Mouse (Mus musculus): ENCODE results near the gene Slc37a1.
A peak's percentile ranks its signal among the peaks of the same experiment; 100 is the strongest.
"Not testable (repeated sequence)": the region's sequence is repeated elsewhere in the genome, so short reads cannot be mapped to it uniquely, and the experiment has no call there.

The Slc37a1 gene

GRCm38 (mm10) chr17:31353255-31353654 is 66.7 kb downstream of the Slc37a1 start:
- DNase-seq (ENCODE audit: low read depth, low spot score) = no peak

DNA sequence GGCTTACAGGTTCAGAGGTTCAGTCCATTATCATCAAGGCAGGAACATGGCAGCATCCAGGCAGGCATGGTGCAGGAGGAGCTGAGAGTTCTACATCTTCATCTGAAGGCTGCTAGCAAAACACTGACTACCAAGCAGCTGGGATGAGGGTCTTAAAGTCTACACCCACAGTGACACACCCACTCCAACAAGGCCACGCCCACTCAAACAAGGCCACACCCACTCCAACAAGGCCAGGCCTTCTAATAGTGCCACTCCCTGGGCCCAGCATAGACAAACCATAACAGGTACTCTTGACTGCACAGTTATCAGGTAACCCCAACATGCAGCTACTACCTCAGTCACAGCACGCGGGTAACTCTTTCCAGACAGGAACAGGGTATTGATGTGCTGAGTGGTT is 68.1 kb downstream of the Slc37a1 start:
- not testable (repeated sequence) for DNase-seq (ENCODE audit: low read depth, low spot score)

DNA sequence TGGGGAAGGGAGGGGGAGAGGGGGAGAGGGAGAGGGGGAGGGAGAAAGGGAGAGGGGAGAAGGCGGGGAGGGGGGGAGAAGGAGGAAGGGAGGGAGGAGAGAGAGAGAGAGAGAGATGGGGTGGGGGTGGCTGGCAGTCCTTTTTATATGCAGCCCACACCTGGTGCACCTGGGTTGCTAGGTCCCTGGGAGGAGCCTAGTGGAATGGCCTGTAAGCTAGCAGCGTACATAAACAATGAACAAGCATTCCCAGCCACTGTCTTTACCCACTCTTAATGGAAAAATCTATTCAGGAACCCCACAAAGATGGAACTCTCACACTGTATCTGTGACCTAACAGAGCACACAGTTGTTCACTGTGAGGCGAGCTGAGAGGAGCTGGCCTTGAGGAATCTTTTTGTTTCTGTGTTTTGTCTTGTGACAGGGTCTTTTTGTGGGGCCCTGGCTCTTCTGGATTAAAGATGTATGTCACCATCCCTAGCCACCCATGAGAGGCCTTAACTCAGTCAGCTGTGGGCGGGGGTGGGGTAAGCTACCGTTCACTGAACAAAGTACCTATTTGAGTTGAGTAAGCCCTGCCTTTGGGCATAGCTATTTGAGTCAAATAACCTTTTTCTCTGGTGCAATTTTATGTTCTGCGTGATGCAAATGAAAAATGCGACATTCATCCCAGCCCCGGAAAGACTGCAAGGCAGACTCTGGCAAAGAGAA is 69.4 kb downstream of the Slc37a1 start:
- no peak for DNase-seq (ENCODE audit: low read depth, low spot score)

DNA sequence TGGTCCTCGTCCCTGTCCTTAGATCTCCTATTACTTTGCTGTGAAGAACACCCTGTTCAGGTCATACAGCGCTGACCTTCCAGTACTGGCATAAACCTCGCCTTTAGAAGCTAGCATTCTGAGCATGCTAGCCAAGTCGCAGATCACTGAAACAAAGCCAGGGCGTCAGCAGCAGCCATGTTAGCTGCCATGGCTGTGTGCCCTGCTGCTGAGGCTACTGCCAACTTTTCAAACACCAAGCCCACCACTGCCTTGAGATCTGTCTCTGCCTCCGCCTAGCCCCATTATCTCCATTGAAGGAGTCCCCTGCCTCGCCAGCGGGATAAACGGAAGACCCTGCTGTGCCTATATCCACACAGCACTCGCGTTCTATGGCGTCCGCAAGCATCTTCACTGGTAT is 74.0 kb downstream of the Slc37a1 start:
- no peak for DNase-seq (ENCODE audit: low read depth, low spot score)

DNA sequence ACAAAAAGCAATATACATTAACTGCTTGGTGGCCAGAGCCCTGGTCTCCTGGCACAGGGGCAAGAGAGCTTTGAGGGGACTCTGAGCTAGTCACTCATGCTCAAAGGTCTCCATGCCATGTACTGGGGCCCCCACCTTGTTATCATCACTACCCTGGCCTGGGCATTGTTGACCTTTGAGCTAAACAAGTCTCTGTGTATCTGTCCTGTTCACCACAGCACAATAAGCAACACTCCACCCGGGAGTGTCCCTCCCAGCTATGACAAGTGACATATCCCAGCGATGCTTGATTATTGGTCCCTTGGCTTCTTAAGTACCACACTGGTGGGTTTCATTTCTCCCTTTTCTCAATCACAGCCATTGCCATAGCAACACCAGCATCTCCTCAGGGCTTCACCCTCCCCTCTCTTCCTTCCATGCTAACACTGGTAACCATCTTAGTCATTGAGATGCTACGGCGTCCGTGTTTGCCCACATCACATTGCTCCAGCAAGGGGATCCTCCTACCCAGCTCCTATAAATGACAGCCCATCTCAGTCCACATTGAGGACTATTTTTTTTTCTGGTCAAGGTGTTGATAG is 79.1 kb downstream of the Slc37a1 start:
- no peak for DNase-seq (ENCODE audit: low read depth, low spot score)

GRCm38 (mm10) chr17:31370221-31370620 is 83.6 kb downstream of the Slc37a1 start:
- DNase-seq (ENCODE audit: low read depth, low spot score) = no peak

DNA sequence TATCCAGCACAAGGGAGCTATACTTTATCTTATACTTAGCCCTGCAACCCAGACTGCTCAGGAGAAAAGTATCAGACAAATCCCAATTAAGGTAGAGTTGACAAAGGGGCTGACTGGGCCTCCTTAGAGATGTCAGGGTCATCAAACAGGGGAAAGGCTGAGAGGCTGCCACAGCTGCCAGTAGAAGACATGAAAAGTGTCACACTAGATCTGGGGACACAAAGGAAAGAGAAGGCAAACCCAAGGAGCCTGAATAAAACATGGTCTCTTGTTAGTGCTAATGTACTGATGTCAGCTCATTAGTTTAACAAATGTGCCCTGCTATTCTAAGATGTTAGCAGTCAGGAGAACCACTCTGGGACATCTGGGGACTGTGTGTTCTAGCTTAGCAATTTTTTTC is 84.3 kb downstream of the Slc37a1 start:
- no peak for DNase-seq (ENCODE audit: low read depth, low spot score)

DNA sequence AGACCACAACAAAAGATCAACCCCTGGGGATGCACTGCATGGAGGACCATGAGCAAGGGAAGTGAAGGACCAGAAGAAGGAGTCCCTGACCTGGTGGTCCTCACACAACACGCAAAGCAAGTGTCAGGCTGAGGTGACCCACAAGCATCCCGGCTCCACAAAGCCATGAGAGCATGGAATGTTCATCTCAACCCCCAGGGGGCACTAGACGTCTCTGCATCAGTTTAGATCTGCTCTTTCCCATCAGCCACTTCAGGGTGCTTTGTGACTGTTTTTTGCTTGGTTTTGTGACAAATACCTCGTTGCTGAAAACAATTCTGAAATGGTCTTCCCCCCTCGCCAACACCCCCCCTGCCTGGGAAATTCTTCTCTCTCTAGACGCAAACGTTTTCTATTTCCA is 91.4 kb downstream of the Slc37a1 start:
- DNase-seq (ENCODE audit: low read depth, low spot score) = no peak

GRCm38 (mm10) chr17:31378361-31378761 is 91.8 kb downstream of the Slc37a1 start:
- DNase-seq (ENCODE audit: low read depth, low spot score) = no peak

DNA sequence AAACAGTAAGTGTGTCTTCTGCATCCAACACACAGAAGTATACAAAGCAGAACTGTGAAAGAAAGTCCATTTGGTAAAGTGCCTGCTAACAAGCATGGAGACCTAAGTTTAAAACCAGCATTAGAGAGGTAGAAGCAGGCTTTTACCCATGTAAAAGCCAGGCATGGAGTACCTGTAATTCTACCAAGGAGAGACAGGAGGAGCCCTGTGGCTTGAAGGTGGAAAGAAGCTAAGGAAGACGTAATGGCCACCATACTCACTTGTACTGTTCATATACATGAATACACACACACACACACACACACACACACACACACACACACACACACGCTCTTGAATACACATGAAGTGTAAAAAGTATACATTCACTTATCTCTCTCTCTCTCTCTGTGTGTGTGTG is 92.5 kb downstream of the Slc37a1 start:
- no peak for DNase-seq (ENCODE audit: low read depth, low spot score)

DNA sequence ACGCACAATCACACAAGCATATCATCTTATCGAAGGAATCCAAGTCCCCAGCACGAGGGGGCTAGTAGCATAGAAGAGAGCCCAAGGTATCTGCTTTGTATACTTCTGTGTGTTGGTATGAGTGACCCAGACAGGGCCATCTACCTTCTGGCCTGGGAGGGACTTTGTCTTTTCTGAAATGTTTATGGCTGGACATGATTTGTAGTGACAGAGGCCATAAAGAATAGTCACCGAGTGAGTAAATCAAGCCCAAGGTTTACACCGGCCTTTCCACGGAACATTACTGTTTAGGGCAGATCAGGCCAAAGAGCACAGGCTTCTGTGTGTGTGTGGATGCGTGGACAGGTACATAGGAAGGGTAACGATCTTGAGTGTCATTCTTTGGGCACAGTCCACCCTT is 93.3 kb downstream of the Slc37a1 start:
- no peak for DNase-seq (ENCODE audit: low read depth, low spot score)

- no peak for DNase-seq (ENCODE audit: low read depth, low spot score)
Measured at GRCm38 (mm10) chr17:31383320-31383719, 96.7 kb downstream of the Slc37a1 start.

- no peak for DNase-seq (ENCODE audit: low read depth, low spot score)
Measured at GRCm38 (mm10) chr17:31384968-31385627, 98.5 kb downstream of the Slc37a1 start.

DNA sequence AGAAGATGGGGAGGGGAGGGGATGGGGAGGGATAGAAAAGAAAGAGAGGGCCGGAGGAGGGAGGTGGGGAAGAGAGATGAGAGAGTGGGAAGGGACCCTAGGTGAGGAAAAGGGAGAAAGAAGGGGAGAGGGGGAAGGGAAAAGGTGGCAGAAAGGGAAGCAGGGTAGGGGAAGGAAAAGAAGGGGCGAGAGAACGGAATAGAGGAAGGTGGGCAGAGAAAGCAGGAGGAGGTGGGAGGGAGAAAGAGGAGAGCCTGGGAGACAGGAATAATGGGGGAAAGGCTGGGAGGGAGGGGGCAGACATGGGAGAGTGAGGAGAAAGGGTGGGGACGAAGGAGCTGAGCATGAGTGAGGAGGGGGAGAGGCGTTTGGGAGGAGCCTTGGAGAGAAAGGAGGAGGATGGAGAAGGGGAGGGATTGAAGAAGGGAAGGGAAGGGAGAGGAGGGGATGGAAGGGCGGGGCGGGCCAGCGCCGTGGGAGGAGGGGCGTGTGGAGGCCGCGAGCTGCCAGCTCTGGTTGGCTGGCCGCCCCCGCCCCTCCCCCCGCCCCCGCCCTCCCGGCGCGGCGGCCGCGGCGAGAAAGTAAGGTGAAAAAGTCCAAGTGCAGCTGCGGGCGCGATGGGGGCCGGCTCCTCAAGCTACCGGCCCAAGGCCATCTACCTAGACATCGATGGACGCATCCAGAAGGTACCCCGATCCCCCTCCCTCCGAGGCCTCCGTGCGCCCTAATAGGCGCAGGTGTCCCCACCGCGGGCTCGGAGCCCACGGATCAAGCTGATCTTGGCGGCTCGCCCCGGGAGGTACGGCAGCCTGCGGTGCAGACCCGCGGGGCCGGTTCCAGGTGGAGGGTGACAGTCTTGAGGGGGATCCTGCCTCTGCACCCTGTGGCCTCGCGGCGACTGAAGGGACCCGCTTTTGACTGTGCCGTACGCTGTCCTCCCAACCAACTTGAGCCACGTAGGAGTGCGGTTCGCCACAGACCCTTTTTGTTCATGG is 99.4 kb downstream of the Slc37a1 start, which contains the start of gene Pde9a:
Gene Pde9a, plus strand, starts transcription at position 540 of the 995 bp plus-strand sequence.
- DNase-seq (ENCODE audit: low read depth, low spot score) = peak; percentile 65

DNA sequence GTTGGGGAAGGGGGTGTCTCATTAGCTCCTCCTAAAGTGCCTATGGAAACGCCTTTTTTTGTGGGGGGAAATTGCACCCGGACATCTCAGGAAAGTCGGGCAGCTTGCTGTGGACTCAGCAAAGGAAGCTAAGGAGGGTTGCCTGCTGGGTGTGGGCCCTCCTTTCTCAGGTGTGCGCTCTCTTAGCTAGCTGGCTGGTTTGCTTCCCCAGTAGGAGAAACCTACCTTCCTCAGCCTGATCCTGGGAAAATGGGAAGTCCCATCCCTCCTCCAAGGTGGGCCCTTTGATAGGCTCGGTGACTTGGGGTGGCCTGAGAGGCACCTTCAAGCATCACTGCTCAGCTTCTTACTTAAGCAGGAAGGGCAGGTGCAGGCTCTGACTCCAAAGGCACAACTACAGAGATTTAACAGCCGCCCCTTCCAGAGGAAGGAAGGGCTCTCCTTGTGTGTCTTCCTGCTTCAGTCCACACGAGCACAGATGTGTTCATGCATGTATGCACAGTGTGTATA is 100.2 kb downstream of the Slc37a1 start:
- DNase-seq (ENCODE audit: low read depth, low spot score) = no peak

DNA sequence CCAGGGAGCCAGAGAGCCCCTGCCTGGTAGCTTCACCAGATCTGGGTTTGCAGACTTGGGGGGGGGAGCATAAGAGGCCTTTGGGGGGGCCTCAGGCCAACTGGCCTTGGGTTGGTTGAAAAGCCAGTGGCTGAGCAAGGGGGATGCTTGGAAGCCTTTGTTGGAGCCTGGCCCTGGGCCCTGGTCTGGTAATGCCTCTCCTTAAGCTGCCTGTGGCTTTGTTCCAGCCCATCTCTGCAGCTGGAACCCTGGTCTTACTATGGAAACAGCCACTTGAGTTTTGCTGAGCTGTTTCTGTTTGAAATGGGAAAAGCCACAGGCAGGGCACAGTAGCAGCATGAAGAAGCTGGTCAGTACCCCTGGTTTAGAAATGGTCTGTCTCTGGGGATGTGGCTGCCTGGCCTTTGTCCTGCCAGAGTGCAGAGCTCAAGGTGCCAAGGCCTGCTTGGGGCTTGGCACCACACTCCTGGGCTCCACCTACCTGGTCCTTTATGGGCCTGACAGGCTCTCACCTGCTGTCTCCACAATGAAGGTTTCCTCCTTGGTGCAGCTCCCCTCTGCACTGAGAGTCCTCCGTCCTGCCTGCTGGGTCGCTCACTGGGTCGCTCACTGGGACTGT is 102.9 kb downstream of the Slc37a1 start:
- DNase-seq (ENCODE audit: low read depth, low spot score) = no peak

DNA sequence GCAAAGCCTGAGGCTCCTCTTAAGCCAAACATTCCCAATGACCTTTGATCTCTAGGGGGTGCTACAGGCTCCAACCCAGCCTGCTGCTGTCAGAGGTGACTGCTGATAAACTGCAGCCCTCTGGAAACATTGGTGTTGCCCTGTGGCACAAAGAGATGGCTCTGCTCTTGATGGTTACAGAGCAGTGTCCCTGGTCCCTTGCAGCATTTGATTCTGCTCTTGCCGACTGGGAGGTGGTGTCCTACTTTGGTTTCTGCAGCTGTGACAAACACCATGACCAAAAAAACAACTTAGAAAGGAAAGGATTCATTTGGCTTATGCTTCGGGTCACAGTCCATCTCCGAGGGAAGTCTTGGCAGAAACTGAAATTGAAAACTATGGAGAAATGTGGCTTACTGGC is 104.9 kb downstream of the Slc37a1 start:
- DNase-seq (ENCODE audit: low read depth, low spot score) = no peak

DNA sequence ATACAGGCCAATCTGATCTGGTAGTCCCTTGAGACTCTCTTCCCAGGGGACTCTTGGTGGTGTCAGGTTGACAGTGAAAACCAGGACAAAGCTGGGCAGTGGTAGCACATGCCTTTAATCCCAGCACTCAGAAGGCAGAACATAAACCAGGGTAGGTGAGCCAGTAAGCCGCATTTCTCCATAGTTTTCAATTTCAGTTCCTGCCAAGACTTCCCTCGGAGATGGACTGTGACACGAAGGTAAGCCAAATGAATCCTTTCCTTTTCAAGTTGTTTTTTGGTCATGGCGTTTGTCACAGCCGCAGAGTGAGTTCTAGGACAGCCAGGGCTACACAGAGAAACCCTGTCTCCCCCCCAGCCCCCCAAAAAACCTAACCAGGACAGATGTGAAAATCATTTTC is 105.4 kb downstream of the Slc37a1 start:
- no peak for DNase-seq (ENCODE audit: low read depth, low spot score)

DNA sequence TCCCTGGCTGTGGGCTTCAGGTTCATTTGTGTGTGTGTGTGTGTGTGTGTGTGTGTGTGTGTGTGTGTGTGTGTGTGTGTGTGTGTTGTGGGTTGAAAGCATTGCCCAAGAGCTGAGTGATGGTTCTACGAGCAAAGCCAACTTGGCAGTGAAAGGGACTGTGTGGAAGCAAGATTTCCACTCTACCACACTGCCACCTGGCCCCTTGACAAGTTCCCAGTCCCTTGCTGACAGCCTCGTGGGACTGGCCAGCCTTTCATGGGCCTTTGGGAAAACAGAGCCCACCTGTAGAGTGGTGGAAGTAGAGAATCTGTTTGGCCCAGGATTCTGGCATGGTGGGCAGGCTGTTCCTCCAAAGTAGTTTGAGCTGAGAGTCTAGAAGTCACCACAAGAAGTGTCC is 107.2 kb downstream of the Slc37a1 start:
- no peak for DNase-seq (ENCODE audit: low read depth, low spot score)

- no peak for DNase-seq (ENCODE audit: low read depth, low spot score)
Measured at GRCm38 (mm10) chr17:31400294-31400693, 113.7 kb downstream of the Slc37a1 start.

Data from telencephalon, adult 2 months (tissue).